Comparison of ENCODE assay signal across 13 mouse cellular contexts in the genomic region with DNA sequence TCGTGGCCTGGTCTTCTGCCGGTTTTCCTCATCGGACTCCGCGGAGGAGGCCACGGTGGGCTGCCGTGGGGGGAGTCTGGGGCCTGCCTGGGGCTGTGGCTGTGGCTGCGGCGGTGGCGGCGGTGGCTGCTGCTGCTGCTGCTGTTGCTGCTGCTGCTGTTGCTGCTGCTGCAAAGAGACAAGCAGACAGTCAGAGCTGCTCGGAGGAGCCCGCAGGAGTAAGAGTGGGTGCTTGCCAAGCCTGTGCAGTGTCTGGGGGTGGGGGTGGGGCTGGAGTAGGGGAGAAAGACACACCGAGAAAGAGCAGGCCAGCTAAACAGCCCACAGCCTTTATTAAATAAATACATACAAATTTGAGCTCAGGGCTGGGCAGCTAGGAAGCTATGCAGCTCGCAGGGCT.
DNase-seq lines count a peak whose midpoint lies in the region; TF ChIP-seq lines count a peak whose summit lies in the region.
"Had no signal": no experiment of that assay in that cellular context is flagged by ENCODE, and none has a peak within 500 bp of the region (broad histone marks: within the 10 kb centered on the region; RNA-seq: fewer than 3 reads in every experiment).

No protein-coding gene starts in this region.

- no peaks in the 10 kb centered on the region for H3K4me1 ChIP-seq in testis, adult 2 months (ENCODE audit: control insufficient read depth, insufficient read depth, low read length)

- TF ChIP-seq CTCF in testis, adult 2 months (IDR thresholded peaks at IDR 0.05; ENCODE audit: control insufficient read depth, insufficient read depth, insufficient replicate concordance, low read depth, low read length), result no peak

- no peaks in the 10 kb centered on the region for H3K27me3 ChIP-seq in testis, adult 2 months (ENCODE audit: control insufficient read depth, insufficient read depth, low read length)
- H3K27me3 ChIP-seq: CH12.LX; limb, embryonic 12.5 days had no signal

- no peak for TF ChIP-seq POLR2A in testis, adult 2 months (IDR thresholded peaks at IDR 0.05; ENCODE audit: control insufficient read depth, low read depth, low read length)

- no peaks in the 10 kb centered on the region for H3K36me3 ChIP-seq in testis, adult 2 months (ENCODE audit: control insufficient read depth, insufficient read depth, low read length)

- DNase-seq in kidney, adult 11 months, result peak; percentile 8
- DNase-seq in kidney, postnatal 4 days, result no peak
- DNase-seq in testis, postnatal 10 days (ENCODE audit: low spot score), result no peak
- DNase-seq in ZHBTc4 (ENCODE audit: low read depth, low spot score), result peak; percentile 54
- DNase-seq in thymus, postnatal 4 days, result peak; percentile 54
- no peak for DNase-seq in spleen, postnatal 4 days (ENCODE audit: low spot score in 2 of 2)
- DNase-seq: adrenal gland, postnatal 25 days; cerebellum, postnatal 36 days; heart, adult 11 months had no signal

- no peak overlapping the region for H3K27ac ChIP-seq in testis, adult 2 months (ENCODE audit: control insufficient read depth, insufficient read depth, low read depth, low read length)
- H3K27ac ChIP-seq: limb, embryonic 12.5 days; midbrain, embryonic 10.5 days had no signal

- H3K4me3 ChIP-seq in testis, adult 2 months (ENCODE audit: control insufficient read depth, low read depth, low read length), result peak overlapping the region; percentile 51
- H3K4me3 ChIP-seq: limb, embryonic 12.5 days; midbrain, embryonic 10.5 days had no signal

Comparison
In these comparisons a context has a peak if more than half of its experiments do, and no peak if none do; other contexts are left out.
1. DNase-seq: peak in kidney, adult 11 months (single experiment), ZHBTc4 (single experiment) and thymus, postnatal 4 days (single experiment); none in kidney, postnatal 4 days (0 of 2), testis, postnatal 10 days (single experiment) and spleen, postnatal 4 days (0 of 2).